Mouse (Mus musculus) ES-Bruce4 (cell line): ENCODE measurements at regions not wholly inside any gene's neighbourhood (a gene's known extent, or its start where the extent isn't known, plus 50 kb on each side); places are given as distances from the start of the nearest gene placed in this dataset.

Source experiments
- H3K27ac ChIP-seq: 2 replicates; pipeline ENCODE4 v1.5.1; 2012; ENCODE audit warnings: low read length, inconsistent platforms; ENCODE audit not compliant: insufficient read depth
- H3K27me3 ChIP-seq: 2 replicates; pipeline ENCODE4 v1.6.1; 2012; ENCODE audit warnings: mild to moderate bottlenecking, low read length, inconsistent platforms; ENCODE audit not compliant: control insufficient read depth, poor library complexity, insufficient read depth, severe bottlenecking
- H3K36me3 ChIP-seq: 2 replicates; pipeline ENCODE4 v1.6.1; 2012; ENCODE audit warnings: inconsistent platforms, mild to moderate bottlenecking, low read length, moderate library complexity; ENCODE audit not compliant: control insufficient read depth, poor library complexity, insufficient read depth, severe bottlenecking
- H3K4me1 ChIP-seq: one replicate; pipeline ENCODE4 v1.8.1; 2011; ENCODE audit warnings: low read length; ENCODE audit not compliant: control insufficient read depth, insufficient read depth
- H3K4me3 ChIP-seq: 2 replicates; pipeline ENCODE4 v1.5.1; 2011; ENCODE audit warnings: low read depth, mild to moderate bottlenecking, low read length
- H3K9ac ChIP-seq: 2 replicates; pipeline ENCODE4 v1.6.1; 2012; ENCODE audit warnings: low read depth, mild to moderate bottlenecking, inconsistent platforms; ENCODE audit not compliant: poor library complexity, severe bottlenecking
- H3K9me3 ChIP-seq: replicated peaks from 2 replicates; pipeline ENCODE4 v1.6.1; 2012; ENCODE audit warnings: mild to moderate bottlenecking, low read length, inconsistent platforms; ENCODE audit not compliant: control insufficient read depth, poor library complexity, insufficient read depth, severe bottlenecking
- CTCF ChIP-seq: IDR thresholded peaks from one replicate; pipeline ENCODE4 v1.8.1; 2011; ENCODE audit warnings: low read depth, low read length
- EP300 ChIP-seq: IDR thresholded peaks from 2 replicates; pipeline ENCODE4 v1.6.1; 2011; ENCODE audit warnings: low read depth, low read length; ENCODE audit not compliant: insufficient read depth
- POLR2A ChIP-seq: IDR thresholded peaks from one replicate; pipeline ENCODE4 v1.8.1; 2011; ENCODE audit warnings: low read length; ENCODE audit not compliant: insufficient read depth

GRCm38 (mm10) chr13:107676310-107677090, 367.7 kb upstream of the Smim15 start:
- Histone ChIP-seq H3K4me1 (no peaks in the 10 kb centered on the region), H3K27ac (no peak overlapping the region), H3K9me3 (no peaks in the 10 kb centered on the region), H3K4me3 (no peak overlapping the region), H3K27me3 (no peaks in the 10 kb centered on the region), H3K9ac (no peak overlapping the region), H3K36me3 (no peaks in the 10 kb centered on the region)
- no peak for TF ChIP-seq CTCF
- no peak for TF ChIP-seq POLR2A
- TF ChIP-seq EP300: no peak

GRCm38 (mm10) chr13:107672166-107672565, 372.1 kb upstream of the Smim15 start:
- H3K9me3 ChIP-seq: no peaks in the 10 kb centered on the region
- H3K4me1 ChIP-seq: no peaks in the 10 kb centered on the region
- H3K27ac ChIP-seq: no peak overlapping the region
- TF ChIP-seq CTCF (no peak), EP300 (no peak), POLR2A (no peak)
- no peaks in the 10 kb centered on the region for H3K36me3 ChIP-seq
- H3K9ac ChIP-seq: no peak overlapping the region
- no peak overlapping the region for H3K4me3 ChIP-seq
- no peaks in the 10 kb centered on the region for H3K27me3 ChIP-seq

GRCm38 (mm10) chr13:107668509-107668908, 375.7 kb upstream of the Smim15 start:
- no peak for TF ChIP-seq POLR2A
- no peak for TF ChIP-seq EP300
- TF ChIP-seq CTCF: no peak

GRCm38 (mm10) chr13:107665775-107666174, 378.5 kb upstream of the Smim15 start:
- Histone ChIP-seq H3K9me3 (no peaks in the 10 kb centered on the region), H3K27ac (no peak overlapping the region), H3K4me3 (no peak overlapping the region), H3K27me3 (no peaks in the 10 kb centered on the region), H3K36me3 (no peaks in the 10 kb centered on the region), H3K9ac (no peak overlapping the region), H3K4me1 (peaks cover 3% of the 10 kb centered on the region)
- no peak for TF ChIP-seq CTCF

More at GRCm38 (mm10) chr13:107668509-107668908, 375.7 kb upstream of the Smim15 start:
- Histone ChIP-seq H3K36me3 (no peaks in the 10 kb centered on the region), H3K27ac (no peak overlapping the region), H3K4me3 (no peak overlapping the region), H3K27me3 (no peaks in the 10 kb centered on the region), H3K4me1 (peaks cover 3% of the 10 kb centered on the region), H3K9me3 (no peaks in the 10 kb centered on the region), H3K9ac (no peak overlapping the region)

- Histone ChIP-seq H3K36me3 (no peaks in the 10 kb centered on the region), H3K4me1 (peaks cover 3% of the 10 kb centered on the region), H3K4me3 (no peak overlapping the region), H3K9ac (no peak overlapping the region), H3K9me3 (no peaks in the 10 kb centered on the region), H3K27ac (no peak overlapping the region), H3K27me3 (no peaks in the 10 kb centered on the region)
- no peak for TF ChIP-seq POLR2A
- no peak for TF ChIP-seq EP300
- TF ChIP-seq CTCF: no peak
Measured at GRCm38 (mm10) chr13:107664197-107664596, 380.0 kb upstream of the Smim15 start.

- no peaks in the 10 kb centered on the region for H3K36me3 ChIP-seq
- no peak overlapping the region for H3K27ac ChIP-seq
- H3K4me3 ChIP-seq: no peak overlapping the region
- no peaks in the 10 kb centered on the region for H3K9me3 ChIP-seq
- peaks cover 3% of the 10 kb centered on the region for H3K4me1 ChIP-seq
- no peak overlapping the region for H3K9ac ChIP-seq
- no peak for TF ChIP-seq POLR2A
- peak; percentile 72; the same call in 1 of the 2 replicates for TF ChIP-seq EP300
- no peak for TF ChIP-seq CTCF
- no peaks in the 10 kb centered on the region for H3K27me3 ChIP-seq
Measured at GRCm38 (mm10) chr13:107663745-107664144, 380.5 kb upstream of the Smim15 start.
